In genomic region chr3:158077828-158078227, GRCm38 (mm10) we compare ENCODE assay signal across 26 mouse cellular contexts.
"Had no signal": no experiment of that assay in that cellular context is flagged by ENCODE, and none has a peak within 500 bp of the region (broad histone marks: within the 10 kb centered on the region; RNA-seq: fewer than 3 reads in every experiment).

No protein-coding gene starts in this region.

- DNase-seq: cerebellum, adult 8-10 months; cerebellum, adult 9-10 months; cerebellum, adult 9-11 months; cerebellum, postnatal 10 days; cerebellum, postnatal 14 days; cerebellum, postnatal 25 days; cerebellum, postnatal 36 days; embryo, embryonic 11 days; forebrain, postnatal 0 days; gastrocnemius, adult 2 months; gastrocnemius, postnatal 10 days; gastrocnemius, postnatal 14 days; gastrocnemius, postnatal 25 days; gastrocnemius, postnatal 36 days; heart, adult 18-20 months; heart, adult 2 months had no signal

- H3K4me1 ChIP-seq: embryonic facial prominence, embryonic 10.5 days; embryonic facial prominence, embryonic 12.5 days; embryonic facial prominence, embryonic 13.5 days; embryonic facial prominence, embryonic 15.5 days; forebrain, embryonic 10.5 days; forebrain, embryonic 13.5 days; forebrain, embryonic 15.5 days had no signal

- ATAC-seq: forebrain, embryonic 13.5 days; forebrain, embryonic 14.5 days; forebrain, embryonic 15.5 days; forebrain, embryonic 16.5 days; forebrain, postnatal 0 days had no signal

- H3K4me3 ChIP-seq: embryonic facial prominence, embryonic 10.5 days; embryonic facial prominence, embryonic 12.5 days; embryonic facial prominence, embryonic 13.5 days; embryonic facial prominence, embryonic 15.5 days; erythroblast, embryonic 14.5 days; forebrain, embryonic 10.5 days; forebrain, embryonic 13.5 days; forebrain, embryonic 15.5 days; gastrocnemius, adult 2 months; heart, adult 2 months had no signal

- H3K36me3 ChIP-seq: embryonic facial prominence, embryonic 10.5 days; embryonic facial prominence, embryonic 12.5 days; embryonic facial prominence, embryonic 13.5 days; embryonic facial prominence, embryonic 15.5 days; forebrain, embryonic 10.5 days; forebrain, embryonic 15.5 days had no signal

- H3K27ac ChIP-seq: embryonic facial prominence, embryonic 10.5 days; embryonic facial prominence, embryonic 12.5 days; embryonic facial prominence, embryonic 13.5 days; embryonic facial prominence, embryonic 15.5 days; forebrain, embryonic 10.5 days; forebrain, embryonic 13.5 days; forebrain, embryonic 15.5 days; gastrocnemius, adult 2 months; heart, adult 2 months had no signal

- H3K4me2 ChIP-seq: embryonic facial prominence, embryonic 12.5 days; embryonic facial prominence, embryonic 13.5 days; embryonic facial prominence, embryonic 15.5 days; forebrain, embryonic 13.5 days; forebrain, embryonic 15.5 days had no signal

- H3K9ac ChIP-seq: embryonic facial prominence, embryonic 12.5 days; embryonic facial prominence, embryonic 13.5 days; embryonic facial prominence, embryonic 15.5 days; forebrain, embryonic 13.5 days; forebrain, embryonic 15.5 days; forebrain, postnatal 0 days had no signal

- H3K27me3 ChIP-seq: embryonic facial prominence, embryonic 13.5 days; embryonic facial prominence, embryonic 15.5 days; forebrain, embryonic 13.5 days; forebrain, embryonic 15.5 days had no signal

- H3K9me3 ChIP-seq: embryonic facial prominence, embryonic 10.5 days; embryonic facial prominence, embryonic 12.5 days; embryonic facial prominence, embryonic 13.5 days; embryonic facial prominence, embryonic 15.5 days; forebrain, embryonic 10.5 days; forebrain, embryonic 13.5 days; forebrain, embryonic 15.5 days had no signal
